In the genomic region with DNA sequence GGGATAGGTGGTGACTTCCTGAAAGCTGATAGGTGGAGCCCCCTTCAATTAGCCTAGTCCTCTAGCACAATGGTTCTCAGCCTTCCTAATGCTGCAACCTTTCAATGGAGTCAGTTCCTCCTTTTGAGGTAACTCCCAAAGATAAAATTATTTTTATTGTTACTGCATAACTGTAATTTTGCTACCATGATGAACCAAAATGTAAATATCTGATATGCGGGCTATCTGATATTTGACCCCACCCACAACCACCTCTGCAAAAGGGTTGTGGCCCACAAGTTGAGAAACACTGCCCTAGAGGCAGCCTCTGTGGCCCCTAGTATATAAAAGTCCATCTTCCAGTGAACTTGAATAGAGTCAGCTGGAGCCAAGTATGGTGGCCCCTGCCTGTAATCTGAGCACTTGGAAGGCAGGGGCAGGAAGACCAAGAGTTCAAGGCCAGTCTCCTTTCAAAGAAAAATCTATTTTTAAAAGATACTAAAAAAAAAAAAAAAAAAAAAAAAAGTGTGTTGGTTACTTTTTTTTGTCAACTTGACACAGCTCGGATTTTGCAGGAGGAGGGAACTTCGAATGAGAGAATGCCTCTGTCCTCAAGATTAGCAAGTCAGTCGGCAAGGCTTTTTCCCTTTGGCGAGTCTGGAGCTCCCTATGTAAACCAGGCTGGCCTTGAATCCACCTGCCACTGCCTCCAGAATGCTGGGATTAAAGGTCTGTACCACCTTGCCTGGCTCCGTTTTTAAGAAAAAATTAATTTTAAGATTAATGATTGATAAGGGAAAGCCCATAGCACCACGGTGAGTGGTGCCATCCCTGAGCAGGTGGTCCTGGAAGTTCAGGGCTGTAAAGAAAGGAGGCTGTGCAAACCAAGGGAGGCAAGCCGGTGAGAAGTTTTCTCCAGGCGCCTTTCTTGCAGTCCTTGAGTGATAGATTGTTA, we compare ENCODE assay signal across 14 mouse cellular contexts. TPM values are rescaled to one million over a fixed set of nuclear protein-coding genes. Genes with fewer than 3 reads are reported as not detected.
DNase-seq lines count a peak whose midpoint lies in the region; ATAC-seq lines count a peak whose summit lies in the region.
"Had no signal": no experiment of that assay in that cellular context is flagged by ENCODE, and none has a peak within 500 bp of the region (broad histone marks: within the 10 kb centered on the region; RNA-seq: fewer than 3 reads in every experiment).

No protein-coding gene starts in this region.

- H3K27ac ChIP-seq in forebrain, embryonic 10.5 days = no peak overlapping the region
- no peak overlapping the region for H3K27ac ChIP-seq in forebrain, embryonic 12.5 days
- peak overlapping the region; percentile 90 for H3K27ac ChIP-seq in liver, embryonic 11.5 days (ENCODE audit: low read depth, low read length)
- no peak overlapping the region for H3K27ac ChIP-seq in embryonic facial prominence, embryonic 10.5 days (replicated peaks)
- H3K27ac ChIP-seq in liver, embryonic 12.5 days = peak overlapping the region; percentile 98

- no peak for DNase-seq in forebrain, embryonic 10.5 days (ENCODE audit: extremely low spot score, low spot score)
- no peak for DNase-seq in liver, embryonic 11.5 days (ENCODE audit: low spot score)
- DNase-seq in liver = no peak
- DNase-seq in embryonic facial prominence, embryonic 10.5 days (ENCODE audit: low spot score) = no peak
- DNase-seq in left cerebral cortex, adult 11 months (ENCODE audit: low spot score) = no peak
- DNase-seq in spleen, adult 18-20 months = no peak
- DNase-seq: adrenal gland, postnatal 25 days; cerebellum, adult 2 months; heart, postnatal 14 days; retina, postnatal 1 day had no signal

- WGBS in forebrain, embryonic 10.5 days = 62% methylated on average over 9 of the region's 9 CpGs
- WGBS in forebrain, embryonic 12.5 days = 53% methylated on average over 9 of the region's 9 CpGs
- WGBS in liver, embryonic 11.5 days = 52% methylated on average over 9 of the region's 9 CpGs
- WGBS in embryonic facial prominence, embryonic 10.5 days = 63% methylated on average over 9 of the region's 9 CpGs
- WGBS in liver, embryonic 12.5 days (ENCODE audit: insufficient replicate concordance) = 43% methylated on average over 9 of the region's 9 CpGs

- H3K9me3 ChIP-seq in forebrain, embryonic 10.5 days = no peaks in the 10 kb centered on the region
- H3K9me3 ChIP-seq in forebrain, embryonic 12.5 days = no peaks in the 10 kb centered on the region
- H3K9me3 ChIP-seq in liver, embryonic 11.5 days (ENCODE audit: control insufficient read depth, low read length) = no peaks in the 10 kb centered on the region
- H3K9me3 ChIP-seq in embryonic facial prominence, embryonic 10.5 days = no peaks in the 10 kb centered on the region
- H3K9me3 ChIP-seq in liver, embryonic 12.5 days (replicated peaks) = no peaks in the 10 kb centered on the region
- H3K9me3 ChIP-seq: embryonic facial prominence, embryonic 12.5 days had no signal

- no peak for ATAC-seq in forebrain, embryonic 12.5 days (ENCODE audit: low FRiP score)
- ATAC-seq in liver, embryonic 11.5 days (replicated peaks; ENCODE audit: low FRiP score) = no peak
- ATAC-seq in liver, embryonic 12.5 days = no peak
- ATAC-seq: Patski had no signal

- H3K4me1 ChIP-seq in forebrain, embryonic 10.5 days = peaks cover 18% of the 10 kb centered on the region
- H3K4me1 ChIP-seq in forebrain, embryonic 12.5 days = peaks cover 13% of the 10 kb centered on the region
- peaks cover 57% of the 10 kb centered on the region for H3K4me1 ChIP-seq in liver, embryonic 11.5 days (replicated peaks; ENCODE audit: control insufficient read depth, insufficient read depth, low read length)
- H3K4me1 ChIP-seq in embryonic facial prominence, embryonic 10.5 days = peaks cover 19% of the 10 kb centered on the region
- H3K4me1 ChIP-seq in liver, embryonic 12.5 days = peaks cover 81% of the 10 kb centered on the region

- 0 out of 2 replicates have a peak, but pooled peaks cover 17% of the 10 kb centered on the region for H3K27me3 ChIP-seq in forebrain, embryonic 10.5 days (ENCODE audit: poor library complexity, severe bottlenecking)
- H3K27me3 ChIP-seq in forebrain, embryonic 12.5 days = peaks cover 19% of the 10 kb centered on the region
- H3K27me3 ChIP-seq in liver, embryonic 11.5 days (replicated peaks; ENCODE audit: control insufficient read depth, insufficient read depth, low read length) = no peaks in the 10 kb centered on the region
- 0 out of 2 replicates have a peak, but pooled peaks cover 3% of the 10 kb centered on the region for H3K27me3 ChIP-seq in embryonic facial prominence, embryonic 10.5 days (replicated peaks; ENCODE audit: low read depth, poor library complexity, severe bottlenecking)
- no peaks in the 10 kb centered on the region for H3K27me3 ChIP-seq in liver, embryonic 12.5 days (replicated peaks)
- H3K27me3 ChIP-seq: embryonic facial prominence, embryonic 12.5 days; Patski had no signal

- peaks cover 2% of the 10 kb centered on the region for H3K36me3 ChIP-seq in forebrain, embryonic 10.5 days (replicated peaks)
- H3K36me3 ChIP-seq in forebrain, embryonic 12.5 days (replicated peaks) = no peaks in the 10 kb centered on the region
- no peaks in the 10 kb centered on the region for H3K36me3 ChIP-seq in liver, embryonic 11.5 days (ENCODE audit: control insufficient read depth, insufficient read depth, low read length)
- peaks cover 4% of the 10 kb centered on the region; the same call in 1 of the 2 replicates for H3K36me3 ChIP-seq in embryonic facial prominence, embryonic 10.5 days (replicated peaks)
- peaks cover 8% of the 10 kb centered on the region for H3K36me3 ChIP-seq in liver, embryonic 12.5 days

- H3K9ac ChIP-seq in forebrain, embryonic 12.5 days = no peak overlapping the region
- peak overlapping the region; percentile 26; the same call in 1 of the 2 replicates for H3K9ac ChIP-seq in liver, embryonic 11.5 days (ENCODE audit: low read depth, low read length)
- H3K9ac ChIP-seq in liver, embryonic 12.5 days = peak overlapping the region; percentile 87

- H3K4me2 ChIP-seq in forebrain, embryonic 12.5 days = no peak overlapping the region
- peak overlapping the region; percentile 96 for H3K4me2 ChIP-seq in liver, embryonic 11.5 days
- peak overlapping the region; percentile 93 for H3K4me2 ChIP-seq in liver, embryonic 12.5 days

- 0 out of 2 replicates have a peak overlapping the region, but pooled peaks have one; percentile 10 for H3K4me3 ChIP-seq in forebrain, embryonic 10.5 days
- H3K4me3 ChIP-seq in forebrain, embryonic 12.5 days (replicated peaks) = no peak overlapping the region
- peak overlapping the region; percentile 75; the same call in 1 of the 2 replicates for H3K4me3 ChIP-seq in liver, embryonic 11.5 days (ENCODE audit: low read depth, low read length)
- H3K4me3 ChIP-seq in embryonic facial prominence, embryonic 10.5 days = peak overlapping the region; percentile 73; the same call in 1 of the 2 replicates
- H3K4me3 ChIP-seq in liver, embryonic 12.5 days = peak overlapping the region; percentile 82

RNA-seq across cellular contexts. Expression of a gene that starts 1.4 kb away (rescaled TPM):
- polyA plus RNA-seq in forebrain, embryonic 10.5 days (2016; fragmentation: Nextera tagmentation; extraction: Ambion mirVana) = 335 and 368 TPM in 2 replicates
- polyA plus RNA-seq in forebrain, embryonic 12.5 days (2016; fragmentation: Nextera tagmentation; extraction: Ambion mirVana) = 397 and 407 TPM in 2 replicates
- 442 and 472 TPM in 2 replicates for polyA plus RNA-seq in liver, embryonic 11.5 days (2014; fragmentation: Nextera tagmentation; extraction: Ambion mirVana)
- polyA plus RNA-seq in embryonic facial prominence, embryonic 10.5 days (2016; fragmentation: Nextera tagmentation; extraction: Ambion mirVana) = 297 and 299 TPM in 2 replicates
- 516 and 525 TPM in 2 replicates for polyA plus RNA-seq in liver, embryonic 12.5 days (2016; fragmentation: Nextera tagmentation; extraction: Ambion mirVana)

RNA-seq across cellular contexts. Expression of a gene that starts 23.3 kb away (rescaled TPM):
- 43.2 and 44.7 TPM in 2 replicates for polyA plus RNA-seq in forebrain, embryonic 10.5 days (2016; fragmentation: Nextera tagmentation; extraction: Ambion mirVana)
- polyA plus RNA-seq in forebrain, embryonic 12.5 days (2016; fragmentation: Nextera tagmentation; extraction: Ambion mirVana) = 47.0 and 50.0 TPM in 2 replicates
- polyA plus RNA-seq in liver, embryonic 11.5 days (2014; fragmentation: Nextera tagmentation; extraction: Ambion mirVana) = 35.0 and 41.6 TPM in 2 replicates
- polyA plus RNA-seq in embryonic facial prominence, embryonic 10.5 days (2016; fragmentation: Nextera tagmentation; extraction: Ambion mirVana) = 48.5 and 50.8 TPM in 2 replicates
- 21.1 and 22.8 TPM in 2 replicates for polyA plus RNA-seq in liver, embryonic 12.5 days (2016; fragmentation: Nextera tagmentation; extraction: Ambion mirVana)

RNA-seq across cellular contexts. Expression of a gene that starts 38.7 kb away (rescaled TPM):
- polyA plus RNA-seq in forebrain, embryonic 10.5 days (2016; fragmentation: Nextera tagmentation; extraction: Ambion mirVana) = 7.7 and 8.7 TPM in 2 replicates
- polyA plus RNA-seq in forebrain, embryonic 12.5 days (2016; fragmentation: Nextera tagmentation; extraction: Ambion mirVana) = 20.5 and 22.5 TPM in 2 replicates
- polyA plus RNA-seq in liver, embryonic 11.5 days (2014; fragmentation: Nextera tagmentation; extraction: Ambion mirVana) = 0.16 and 0.27 TPM in 2 replicates
- 7.7 and 8.4 TPM in 2 replicates for polyA plus RNA-seq in embryonic facial prominence, embryonic 10.5 days (2016; fragmentation: Nextera tagmentation; extraction: Ambion mirVana)
- polyA plus RNA-seq in liver, embryonic 12.5 days (2016; fragmentation: Nextera tagmentation; extraction: Ambion mirVana) = 0.10 and 0.16 TPM in 2 replicates

RNA-seq across cellular contexts. Expression of a gene that starts 47.1 kb away (rescaled TPM):
- polyA plus RNA-seq in forebrain, embryonic 10.5 days (2016; fragmentation: Nextera tagmentation; extraction: Ambion mirVana) = 46.8 and 49.6 TPM in 2 replicates
- polyA plus RNA-seq in forebrain, embryonic 12.5 days (2016; fragmentation: Nextera tagmentation; extraction: Ambion mirVana) = 57.4 and 60.9 TPM in 2 replicates
- 36.9 and 39.4 TPM in 2 replicates for polyA plus RNA-seq in liver, embryonic 11.5 days (2014; fragmentation: Nextera tagmentation; extraction: Ambion mirVana)
- polyA plus RNA-seq in embryonic facial prominence, embryonic 10.5 days (2016; fragmentation: Nextera tagmentation; extraction: Ambion mirVana) = 49.3 and 52.2 TPM in 2 replicates
- polyA plus RNA-seq in liver, embryonic 12.5 days (2016; fragmentation: Nextera tagmentation; extraction: Ambion mirVana) = 26.0 and 27.1 TPM in 2 replicates

RNA-seq across cellular contexts. Expression of a gene that starts 51.9 kb away (rescaled TPM):
- 4.2 and 4.5 TPM in 2 replicates for polyA plus RNA-seq in forebrain, embryonic 10.5 days (2016; fragmentation: Nextera tagmentation; extraction: Ambion mirVana)
- 1.2 and 1.7 TPM in 2 replicates for polyA plus RNA-seq in forebrain, embryonic 12.5 days (2016; fragmentation: Nextera tagmentation; extraction: Ambion mirVana)
- 5.4 and 7.7 TPM in 2 replicates for polyA plus RNA-seq in liver, embryonic 11.5 days (2014; fragmentation: Nextera tagmentation; extraction: Ambion mirVana)
- 12.1 and 13.0 TPM in 2 replicates for polyA plus RNA-seq in embryonic facial prominence, embryonic 10.5 days (2016; fragmentation: Nextera tagmentation; extraction: Ambion mirVana)
- 4.9 and 5.6 TPM in 2 replicates for polyA plus RNA-seq in liver, embryonic 12.5 days (2016; fragmentation: Nextera tagmentation; extraction: Ambion mirVana)

Comparison
In these comparisons a context has a peak if more than half of its experiments do, and no peak if none do; other contexts are left out.
1. H3K27ac ChIP-seq: peak in liver, embryonic 11.5 days (single experiment) and liver, embryonic 12.5 days (single experiment); none in forebrain, embryonic 10.5 days (single experiment), forebrain, embryonic 12.5 days (single experiment) and embryonic facial prominence, embryonic 10.5 days (single experiment).